Mouse (Mus musculus) retina, adult 2 months (tissue): ENCODE results near the gene E030030I06Rik.
"Not testable (repeated sequence)": the region's sequence is repeated elsewhere in the genome, so short reads cannot be mapped to it uniquely, and the experiment has no call there.

Experiments
- DNase-seq: peaks from one replicate; pipeline ENCODE4 v3.0.0-alpha.2; 2012; ENCODE audit warnings: low read depth, low spot score

E030030I06Rik gene

GRCm38 (mm10) chr10:22151863-22152640, 3.0 kb upstream of the E030030I06Rik start:
- not testable (repeated sequence) for DNase-seq

- DNase-seq, result not testable (repeated sequence)
Measured at GRCm38 (mm10) chr10:22151056-22151862, 2.2 kb upstream of the E030030I06Rik start.

DNA sequence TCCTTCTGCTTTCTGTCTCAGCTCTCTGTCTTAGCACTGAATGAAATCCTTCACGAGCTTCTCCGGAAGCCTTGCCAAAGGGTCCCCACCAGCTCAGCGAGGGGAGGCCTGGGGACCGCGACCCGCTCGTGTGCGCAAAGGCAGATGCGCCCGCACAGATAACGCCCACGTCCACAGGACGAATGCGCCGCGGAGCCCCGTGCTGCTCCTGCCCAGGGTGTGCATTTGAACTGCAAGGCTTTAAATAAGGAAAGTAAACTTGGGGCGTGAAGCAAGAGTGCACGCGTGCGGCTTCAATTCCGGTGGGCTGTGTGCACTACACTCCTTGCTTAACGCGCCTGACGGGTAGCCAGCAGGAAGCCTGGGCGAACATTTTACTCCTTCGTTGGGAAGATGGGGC, 1.5 kb upstream of the E030030I06Rik start:
- no peak for DNase-seq

DNA sequence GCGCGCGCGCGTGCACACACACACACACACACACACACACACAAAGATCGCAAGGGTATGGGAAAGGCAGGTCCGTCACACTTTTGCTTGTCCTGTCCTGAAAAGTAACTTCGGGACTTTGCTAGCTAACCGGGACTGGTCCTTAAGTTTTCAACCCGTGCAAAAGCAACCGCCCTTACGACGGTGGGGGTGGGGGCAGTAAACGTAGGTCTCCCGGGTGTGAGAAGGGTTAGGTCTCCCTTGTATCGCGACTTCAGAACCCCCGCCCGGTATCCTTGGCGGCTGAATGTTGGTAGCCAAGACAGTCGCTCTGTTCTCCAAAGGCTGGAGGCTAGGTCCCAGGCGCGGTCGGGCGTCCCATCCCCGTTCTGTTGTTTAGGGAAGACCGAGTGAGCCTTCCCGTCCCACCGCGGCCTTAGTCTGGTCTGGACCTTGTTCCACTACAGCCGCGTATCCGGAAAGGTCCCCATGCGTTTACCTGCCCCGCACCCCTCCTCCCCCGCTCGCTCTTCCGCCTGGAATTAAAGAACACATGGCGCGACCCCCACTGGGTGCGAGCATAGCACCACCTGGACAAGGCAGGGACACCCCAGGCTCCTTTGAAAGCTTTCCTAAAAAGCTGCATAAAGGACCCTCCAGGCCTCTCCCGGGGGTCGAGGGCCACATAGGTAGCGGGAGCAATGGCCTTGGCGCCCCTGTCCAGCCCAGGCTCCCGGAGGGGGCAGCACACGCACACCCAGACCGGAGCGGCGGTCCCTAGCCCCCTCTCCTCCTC, 808 bp upstream of the E030030I06Rik start:
- DNase-seq, result no peak

- no peak for DNase-seq
Measured at GRCm38 (mm10) chr10:22148441-22149072, 513 bp downstream of the E030030I06Rik start.

GRCm38 (mm10) chr10:22142926-22143325, 6.1 kb downstream of the E030030I06Rik start:
- DNase-seq, result no peak

DNA sequence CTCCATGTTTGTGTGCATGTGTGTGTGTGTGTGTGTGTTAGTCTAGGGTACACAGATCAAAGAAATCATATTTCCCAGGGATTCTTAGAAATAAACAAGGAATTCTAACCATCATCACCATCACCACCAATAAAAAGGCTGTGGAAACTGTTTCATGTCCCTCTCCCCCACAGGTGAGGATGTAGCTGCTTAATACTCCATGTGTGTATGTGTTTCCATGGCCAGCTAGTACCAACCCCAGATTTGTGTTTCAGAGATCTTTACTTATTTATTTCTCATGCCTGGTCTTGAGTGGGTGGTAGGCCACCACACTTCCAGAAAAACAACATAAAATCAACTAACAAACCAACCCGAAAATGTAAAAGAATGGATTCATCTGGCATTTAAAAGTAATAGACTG, 6.9 kb downstream of the E030030I06Rik start:
- not testable (repeated sequence) for DNase-seq

DNA sequence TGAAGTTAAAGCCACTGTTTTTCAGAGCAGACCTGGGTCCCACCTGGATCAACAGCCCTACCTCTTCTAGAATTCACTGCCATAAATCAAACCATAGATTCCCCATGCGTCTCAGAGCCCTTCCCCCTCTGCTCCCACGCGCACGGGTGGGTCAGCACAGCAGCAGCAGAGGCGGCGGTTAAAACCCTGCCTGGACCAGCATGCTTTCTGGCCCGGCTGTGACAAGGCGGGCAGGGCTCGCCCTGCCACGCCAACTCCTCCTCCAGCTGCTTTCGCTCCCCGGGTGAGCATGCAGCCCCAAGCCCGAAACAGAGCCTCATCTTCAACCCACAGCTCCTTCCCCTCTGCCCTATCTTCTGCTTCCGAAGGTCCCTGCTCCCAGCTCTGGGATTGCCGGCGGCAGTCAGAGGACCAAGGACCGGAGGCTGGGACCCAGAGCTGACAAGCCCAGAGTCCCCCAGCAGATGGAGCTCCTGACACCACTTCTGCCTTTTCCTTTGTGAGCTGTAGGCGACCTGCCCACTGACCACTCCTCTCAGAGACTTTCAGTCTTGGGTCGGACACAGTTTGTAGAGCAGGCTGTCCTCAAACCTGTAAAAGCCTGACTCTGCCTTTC, 8.3 kb downstream of the E030030I06Rik start:
- DNase-seq, result no peak

DNA sequence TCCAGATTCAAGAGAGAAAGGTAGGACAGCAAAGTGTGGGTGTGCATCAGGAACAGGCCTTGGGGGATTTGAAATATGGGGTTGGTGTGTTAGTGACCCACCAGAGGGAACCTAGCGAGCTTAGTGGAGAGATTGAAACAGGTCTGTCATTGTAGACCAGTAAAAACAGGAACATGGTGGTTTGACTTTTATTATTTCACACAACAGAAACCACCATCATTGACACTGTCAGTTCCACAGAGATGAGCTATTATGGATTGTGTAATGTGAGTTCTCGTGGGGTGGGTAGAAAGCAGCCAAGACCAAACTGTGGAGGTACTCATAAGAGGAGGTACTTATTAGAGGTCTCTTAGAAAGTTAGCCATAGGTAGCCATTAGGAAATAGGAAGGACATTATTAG, 74.5 kb downstream of the E030030I06Rik start:
- no peak for DNase-seq

DNA sequence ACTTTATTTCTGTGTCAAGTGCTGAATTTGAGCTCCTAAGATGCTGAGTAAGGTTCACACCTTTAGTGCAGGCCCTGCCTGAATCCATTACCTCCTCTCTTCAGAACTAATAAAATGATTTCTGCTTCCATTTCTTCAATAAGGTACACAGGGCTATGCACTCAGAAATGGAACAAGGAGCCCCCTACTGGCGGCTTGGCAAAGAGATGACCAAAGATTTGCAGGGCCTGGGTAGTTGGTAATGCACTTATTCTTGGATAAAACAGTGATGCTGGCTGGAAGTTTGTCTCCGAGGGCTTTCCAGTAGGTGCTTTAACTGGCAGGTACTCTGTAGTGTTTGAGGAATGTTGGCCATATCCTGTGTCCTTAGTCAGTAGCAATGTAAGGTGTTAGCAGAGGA, 76.3 kb downstream of the E030030I06Rik start:
- no peak for DNase-seq

GRCm38 (mm10) chr10:22070576-22070975, 78.5 kb downstream of the E030030I06Rik start:
- no peak for DNase-seq

DNA sequence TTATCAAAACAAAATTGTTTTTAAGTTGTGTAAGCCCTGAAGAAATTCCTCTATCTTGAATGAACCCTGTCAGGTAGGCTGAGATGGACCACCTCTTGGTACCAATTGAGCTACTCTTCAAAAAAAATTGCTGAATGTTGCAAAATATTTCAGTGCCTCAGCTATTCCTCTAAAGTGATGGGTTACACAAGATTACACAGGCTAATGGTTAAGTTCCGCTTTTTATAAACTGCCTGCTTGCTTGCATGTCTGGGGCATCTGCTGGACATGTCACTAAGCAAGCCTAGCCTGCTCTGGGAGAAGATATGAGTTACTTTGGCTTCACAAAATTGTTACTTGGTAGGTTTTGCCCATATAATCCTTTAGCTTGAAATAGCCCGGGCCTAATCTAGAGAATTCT, 78.9 kb downstream of the E030030I06Rik start:
- no peak for DNase-seq

DNA sequence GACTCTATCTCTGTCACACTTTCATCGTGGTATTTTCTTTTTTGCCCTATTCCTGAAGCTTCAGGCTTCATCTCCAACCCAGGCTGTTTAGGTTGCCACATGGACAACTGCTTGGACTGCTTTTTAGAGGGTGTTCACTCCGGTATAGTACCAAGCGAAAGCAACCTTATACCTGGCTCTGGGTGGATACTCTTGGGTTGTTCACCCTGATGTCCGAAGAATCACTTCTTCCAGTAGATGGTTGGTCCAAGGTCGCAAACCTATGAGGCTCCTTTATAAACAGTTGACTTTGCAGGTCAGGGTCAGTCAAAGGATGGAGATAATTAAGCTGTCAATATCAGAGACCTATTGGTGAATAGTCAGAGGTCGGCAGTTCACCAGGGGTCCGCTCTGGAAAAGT, 81.1 kb downstream of the E030030I06Rik start, which contains the start of gene 4930444G20Rik:
Gene 4930444G20Rik, minus strand, starts transcription at position 101 of the 400 bp plus-strand sequence.
- not testable (repeated sequence) for DNase-seq
